Mouse (Mus musculus) liver, embryonic 14.5 days (tissue): ENCODE measurements around the gene Qtrt1.

Source experiments
- CTCF ChIP-seq: IDR thresholded peaks from 2 replicates; pipeline ENCODE4 v1.5.1; 2016; ENCODE audit warnings: antibody characterized with exemption, low read depth, control low read depth
- EP300 ChIP-seq: IDR thresholded peaks from 2 replicates; pipeline ENCODE4 v1.6.1; 2016; ENCODE audit warnings: antibody characterized with exemption, low read depth

DNA sequence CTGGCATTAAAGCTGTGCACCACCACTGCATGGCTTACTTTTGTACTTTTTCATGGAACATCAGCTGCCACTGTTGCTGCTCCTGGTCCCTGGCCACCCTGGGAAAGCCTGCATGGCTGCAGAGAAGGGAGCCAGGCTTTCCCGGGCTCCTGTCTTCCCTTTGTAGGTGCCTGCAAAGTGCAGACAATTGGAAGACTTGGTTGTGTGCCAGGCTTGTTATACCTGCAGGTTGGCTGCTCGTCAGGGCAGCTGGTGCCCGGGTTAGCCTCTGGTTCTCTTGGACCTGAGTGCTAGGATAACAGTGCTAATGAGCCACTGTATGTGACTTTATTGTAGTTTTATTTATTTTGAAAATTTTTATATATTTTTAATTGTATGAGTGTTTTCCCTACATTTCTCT is 47.2 kb downstream of the Qtrt1 start:
- TF ChIP-seq CTCF (no peak), EP300 (no peak)
